Mouse (Mus musculus): ENCODE results near the gene Garnl3. TPM values are rescaled to one million over a fixed set of nuclear protein-coding genes. Genes with fewer than 3 reads are reported as not detected.
A peak's percentile ranks its signal among the peaks of the same experiment; 100 is the strongest.

Gene Garnl3
- polyA plus RNA-seq, 1 experiment = 1.1 TPM

DNA sequence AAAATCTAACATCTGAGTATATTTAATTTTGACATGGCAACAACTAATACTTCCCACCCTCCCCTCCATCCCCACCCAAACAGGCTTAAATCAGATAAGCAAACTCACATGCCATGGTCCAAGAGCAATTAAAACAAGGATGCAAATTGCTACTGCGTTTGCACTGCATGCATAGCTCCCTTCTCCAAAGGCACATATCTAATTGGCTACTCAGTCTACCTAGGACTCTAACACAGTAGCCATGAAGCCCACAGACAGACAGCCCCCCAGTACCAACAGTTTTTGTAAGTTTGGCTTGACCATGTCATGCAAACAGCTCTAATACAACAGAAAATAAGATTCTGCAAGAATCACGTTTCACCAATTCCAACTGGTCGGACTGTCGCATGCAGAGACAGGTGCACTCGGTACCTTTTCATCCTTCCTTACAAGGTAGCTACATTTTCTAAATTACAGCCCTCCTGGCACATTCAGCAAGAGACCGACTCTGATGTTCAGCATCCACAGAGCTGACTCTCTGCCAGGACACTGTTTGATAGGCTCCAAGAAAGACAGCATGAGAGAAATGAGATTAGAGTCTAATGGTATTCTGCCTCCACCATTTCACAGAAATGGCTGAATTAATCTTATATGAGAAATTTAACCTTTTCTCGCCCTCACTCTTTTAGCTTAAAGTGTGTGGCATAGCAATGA, 44.6 kb downstream of the Garnl3 start:
- Histone ChIP-seq H3K27me3 (replicated peaks; ENCODE audit: control insufficient read depth, insufficient read depth, low read length) (no peaks in the 10 kb centered on the region), H3K27ac (ENCODE audit: insufficient read depth, low read depth, low read length) (no peak overlapping the region), H3K4me1 (ENCODE audit: control insufficient read depth, insufficient read depth, low read length) (no peaks in the 10 kb centered on the region), H3K4me3 (ENCODE audit: insufficient read depth, low read depth, low read length) (no peak overlapping the region), H3K36me3 (ENCODE audit: control insufficient read depth, insufficient read depth, low read length) (no peaks in the 10 kb centered on the region)
- no peak for DNase-seq
- TF ChIP-seq CTCF (conservative IDR thresholded peaks at IDR 0.05; ENCODE audit: insufficient read depth, insufficient read length, low read depth, low read length) (no peak), POLR2A (IDR thresholded peaks at IDR 0.05; ENCODE audit: low read depth, low read length) (no peak)
- 78% methylated on average over 7 of the region's 7 CpGs for WGBS

DNA sequence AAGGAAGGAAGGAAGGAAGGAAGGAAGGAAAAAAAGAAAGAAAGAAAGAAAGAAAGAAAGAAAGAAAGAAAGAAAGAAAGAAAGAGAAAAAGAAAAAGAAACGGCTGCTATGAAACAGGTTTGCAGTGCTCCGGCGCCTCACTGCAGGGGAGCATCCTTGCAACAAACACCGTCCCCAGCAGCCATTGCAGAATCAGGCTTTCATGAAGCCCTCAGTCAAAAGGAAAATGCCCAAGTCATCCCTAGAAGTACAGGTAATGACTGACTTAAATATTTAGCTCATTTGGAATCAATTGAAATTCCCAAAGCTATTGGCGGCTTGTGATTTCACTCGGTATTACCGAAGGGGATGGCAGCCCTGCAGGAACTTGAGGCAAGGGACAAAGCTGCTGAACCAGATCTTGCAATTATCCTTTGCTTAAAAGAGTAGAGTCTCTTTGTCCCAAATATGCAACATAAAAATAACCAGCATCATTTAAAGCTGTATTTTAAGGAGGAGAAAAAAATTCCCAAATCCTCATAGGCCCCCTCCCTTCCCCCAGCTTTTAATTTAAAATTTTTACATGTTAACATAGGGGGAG, 45.3 kb downstream of the Garnl3 start:
- Histone ChIP-seq H3K27ac (ENCODE audit: insufficient read depth, low read depth, low read length) (no peak overlapping the region), H3K4me3 (ENCODE audit: insufficient read depth, low read depth, low read length) (no peak overlapping the region), H3K27me3 (replicated peaks; ENCODE audit: control insufficient read depth, insufficient read depth, low read length) (no peaks in the 10 kb centered on the region), H3K36me3 (ENCODE audit: control insufficient read depth, insufficient read depth, low read length) (no peaks in the 10 kb centered on the region), H3K4me1 (ENCODE audit: control insufficient read depth, insufficient read depth, low read length) (no peaks in the 10 kb centered on the region)
- WGBS = 74% methylated on average over 7 of the region's 7 CpGs
- DNase-seq = no peak
- no peak for TF ChIP-seq POLR2A (IDR thresholded peaks at IDR 0.05; ENCODE audit: low read depth, low read length)
- TF ChIP-seq CTCF (conservative IDR thresholded peaks at IDR 0.05; ENCODE audit: insufficient read depth, insufficient read length, low read depth, low read length) = no peak

DNA sequence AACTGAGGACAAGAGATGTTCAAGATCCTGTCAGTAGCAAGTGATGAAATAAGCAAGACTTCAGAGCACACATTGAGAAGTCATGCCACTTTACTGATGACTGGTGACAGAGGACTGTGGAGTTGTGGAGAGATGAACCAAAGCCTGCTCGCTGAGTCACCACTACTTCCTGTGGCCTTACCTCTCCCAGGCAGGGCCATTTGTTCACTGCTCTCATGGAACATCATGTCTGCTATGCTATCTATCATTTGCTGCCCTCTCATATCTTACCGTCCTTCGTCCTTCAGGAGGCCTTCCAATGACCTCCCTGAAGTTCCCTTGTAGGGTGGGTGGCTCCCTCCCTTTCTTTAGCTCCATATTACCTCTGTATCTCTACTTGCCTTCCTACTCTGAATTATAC, 47.2 kb downstream of the Garnl3 start:
- Histone ChIP-seq H3K27ac (ENCODE audit: insufficient read depth, low read depth, low read length) (no peak overlapping the region), H3K4me1 (ENCODE audit: control insufficient read depth, insufficient read depth, low read length) (no peaks in the 10 kb centered on the region), H3K36me3 (ENCODE audit: control insufficient read depth, insufficient read depth, low read length) (no peaks in the 10 kb centered on the region), H3K4me3 (ENCODE audit: insufficient read depth, low read depth, low read length) (no peak overlapping the region), H3K27me3 (replicated peaks; ENCODE audit: control insufficient read depth, insufficient read depth, low read length) (no peaks in the 10 kb centered on the region)
- 90% methylated on average over 3 of the region's 3 CpGs for WGBS
- no peak for DNase-seq
- TF ChIP-seq CTCF (conservative IDR thresholded peaks at IDR 0.05; ENCODE audit: insufficient read depth, insufficient read length, low read depth, low read length) = no peak
- TF ChIP-seq POLR2A (IDR thresholded peaks at IDR 0.05; ENCODE audit: low read depth, low read length) = no peak

DNA sequence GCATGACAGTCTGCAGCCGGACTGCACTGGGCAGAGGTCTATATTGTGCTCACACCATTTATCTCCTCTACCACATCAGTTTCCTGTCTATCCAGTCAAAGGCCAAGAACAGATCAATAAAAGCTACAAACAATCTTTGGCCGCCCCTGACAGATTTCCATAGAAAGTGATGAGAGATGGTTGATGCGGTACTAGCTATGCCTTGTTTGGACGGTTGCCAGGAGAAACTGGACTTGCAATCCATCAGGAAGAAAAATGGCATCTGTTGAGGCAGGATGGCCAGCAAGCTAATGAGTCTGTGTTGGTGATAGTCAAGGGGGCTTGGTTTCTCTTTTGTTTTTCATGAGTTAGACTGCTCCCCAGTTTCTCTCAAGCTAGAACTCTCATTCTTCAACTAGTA, 51.3 kb downstream of the Garnl3 start:
- Histone ChIP-seq H3K4me3 (ENCODE audit: insufficient read depth, low read depth, low read length) (no peak overlapping the region), H3K4me1 (ENCODE audit: control insufficient read depth, insufficient read depth, low read length) (no peaks in the 10 kb centered on the region), H3K27ac (ENCODE audit: insufficient read depth, low read depth, low read length) (no peak overlapping the region), H3K36me3 (ENCODE audit: control insufficient read depth, insufficient read depth, low read length) (no peaks in the 10 kb centered on the region), H3K27me3 (replicated peaks; ENCODE audit: control insufficient read depth, insufficient read depth, low read length) (no peaks in the 10 kb centered on the region)
- no peak for TF ChIP-seq POLR2A (IDR thresholded peaks at IDR 0.05; ENCODE audit: low read depth, low read length)
- TF ChIP-seq CTCF (conservative IDR thresholded peaks at IDR 0.05; ENCODE audit: insufficient read depth, insufficient read length, low read depth, low read length) = no peak
- no peak for DNase-seq
- 66% methylated on average over 4 of the region's 4 CpGs for WGBS

DNA sequence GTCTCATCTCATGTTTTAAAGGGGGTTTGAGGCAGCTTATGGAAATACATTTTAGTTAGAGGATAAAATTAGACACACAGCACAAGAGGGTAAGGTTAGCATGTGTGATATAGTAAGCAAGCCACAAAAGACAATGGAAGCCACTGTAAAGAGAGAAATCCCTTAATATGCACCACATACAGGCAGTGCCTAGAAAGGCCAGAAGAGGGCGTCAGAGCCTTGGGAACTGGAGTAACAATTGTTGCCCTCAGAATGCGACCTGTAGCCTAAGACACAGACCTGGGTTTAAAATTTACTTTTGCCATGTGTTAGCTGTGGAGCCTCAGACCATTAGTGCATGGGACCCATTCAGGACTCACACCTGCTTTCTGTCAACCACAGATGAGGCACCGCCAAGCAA, 54.2 kb downstream of the Garnl3 start:
- H3K4me1 ChIP-seq (ENCODE audit: control insufficient read depth, insufficient read depth, low read length) = no peaks in the 10 kb centered on the region
- H3K27ac ChIP-seq (ENCODE audit: insufficient read depth, low read depth, low read length) = no peak overlapping the region
- no peak for DNase-seq
- H3K36me3 ChIP-seq (ENCODE audit: control insufficient read depth, insufficient read depth, low read length) = no peaks in the 10 kb centered on the region
- TF ChIP-seq POLR2A (IDR thresholded peaks at IDR 0.05; ENCODE audit: low read depth, low read length) (no peak), CTCF (conservative IDR thresholded peaks at IDR 0.05; ENCODE audit: insufficient read depth, insufficient read length, low read depth, low read length) (peak; percentile 39)
- H3K4me3 ChIP-seq (ENCODE audit: insufficient read depth, low read depth, low read length) = no peak overlapping the region
- WGBS = 46% methylated on average over 3 of the region's 3 CpGs
- H3K27me3 ChIP-seq (replicated peaks; ENCODE audit: control insufficient read depth, insufficient read depth, low read length) = no peaks in the 10 kb centered on the region

DNA sequence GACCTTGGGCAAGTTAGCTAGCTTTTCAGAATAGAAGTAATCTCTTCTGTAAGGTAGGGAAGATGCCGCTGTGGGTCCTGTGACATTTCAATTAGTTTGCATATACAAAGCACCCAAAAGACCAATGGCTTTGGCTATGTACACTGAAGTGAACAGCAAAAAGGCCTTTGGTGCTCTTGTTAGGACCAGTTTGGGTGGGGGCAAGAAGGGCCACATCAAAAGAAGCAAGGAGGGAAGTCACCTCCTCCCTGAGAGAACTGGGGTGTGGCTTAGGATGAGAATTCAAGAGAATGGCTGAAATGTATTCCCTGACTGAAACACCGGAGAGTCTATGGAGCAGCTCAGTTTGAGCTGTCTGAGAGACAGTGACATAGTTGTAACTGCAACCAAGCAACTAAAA, 56.5 kb downstream of the Garnl3 start:
- Histone ChIP-seq H3K36me3 (ENCODE audit: control insufficient read depth, insufficient read depth, low read length) (no peaks in the 10 kb centered on the region), H3K4me1 (ENCODE audit: control insufficient read depth, insufficient read depth, low read length) (no peaks in the 10 kb centered on the region), H3K27ac (ENCODE audit: insufficient read depth, low read depth, low read length) (no peak overlapping the region), H3K27me3 (replicated peaks; ENCODE audit: control insufficient read depth, insufficient read depth, low read length) (no peaks in the 10 kb centered on the region), H3K4me3 (ENCODE audit: insufficient read depth, low read depth, low read length) (no peak overlapping the region)
- TF ChIP-seq POLR2A (IDR thresholded peaks at IDR 0.05; ENCODE audit: low read depth, low read length) (no peak), CTCF (conservative IDR thresholded peaks at IDR 0.05; ENCODE audit: insufficient read depth, insufficient read length, low read depth, low read length) (no peak)
- WGBS = 90% methylated on average over 2 of the region's 2 CpGs
- no peak for DNase-seq

DNA sequence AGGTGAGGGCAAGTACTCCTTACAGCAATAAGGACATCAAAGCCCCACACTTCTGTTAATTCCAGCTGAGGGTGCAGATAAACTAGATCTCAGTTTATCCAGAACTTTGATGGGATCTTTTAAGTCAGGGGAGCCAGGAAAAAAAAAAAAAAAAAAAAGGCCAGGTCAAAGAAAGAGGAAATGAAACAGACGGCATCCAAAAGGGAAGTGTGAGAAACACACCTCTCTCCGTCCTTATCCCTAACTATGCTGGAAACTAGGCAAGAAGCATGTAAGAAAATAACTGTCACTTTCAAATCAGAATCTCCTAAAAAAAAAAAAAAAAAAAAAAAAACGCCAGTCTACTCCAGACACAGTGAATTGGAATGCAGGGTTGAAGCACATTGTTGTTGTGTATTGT, 57.3 kb downstream of the Garnl3 start:
- WGBS = 65% methylated on average over 3 of the region's 3 CpGs
- TF ChIP-seq CTCF (conservative IDR thresholded peaks at IDR 0.05; ENCODE audit: insufficient read depth, insufficient read length, low read depth, low read length) (no peak), POLR2A (IDR thresholded peaks at IDR 0.05; ENCODE audit: low read depth, low read length) (no peak)
- H3K36me3 ChIP-seq (ENCODE audit: control insufficient read depth, insufficient read depth, low read length) = no peaks in the 10 kb centered on the region

More for the DNA sequence above, 57.3 kb downstream of the Garnl3 start:
- no peak overlapping the region for H3K27ac ChIP-seq (ENCODE audit: insufficient read depth, low read depth, low read length)
- H3K4me3 ChIP-seq (ENCODE audit: insufficient read depth, low read depth, low read length) = no peak overlapping the region
- no peak for DNase-seq
- H3K27me3 ChIP-seq (replicated peaks; ENCODE audit: control insufficient read depth, insufficient read depth, low read length) = no peaks in the 10 kb centered on the region
- H3K4me1 ChIP-seq (ENCODE audit: control insufficient read depth, insufficient read depth, low read length) = no peaks in the 10 kb centered on the region
